Mouse (Mus musculus) neural tube, embryonic 11.5 days (tissue): ENCODE measurements around the gene Kcnj9. TPM values are rescaled to one million over a fixed set of nuclear protein-coding genes. Genes with fewer than 3 reads are reported as not detected.
A peak's percentile ranks its signal among the peaks of the same experiment; 100 is the strongest.

Experiments used
- ATAC-seq: fragments of 200-750 bp; cut with Nextera tagmentation; 2 replicates; pipeline ENCODE4 v1.8.0; 2017; ENCODE audit warnings: moderate number of reproducible peaks, mild to moderate bottlenecking, moderate TSS enrichment, moderate library complexity; ENCODE audit not compliant: insufficient read depth, low FRiP score, low TSS enrichment
- DNase-seq: peaks from one replicate; pipeline ENCODE4 v3.0.0-alpha.2; 2015; ENCODE audit warnings: low spot score
- H3K27ac ChIP-seq: fragments of 300-500 bp; sonication (generic); 2 replicates; pipeline ENCODE4 v1.5.1; 2014; ENCODE audit warnings: low read depth, mild to moderate bottlenecking, low read length
- H3K27me3 ChIP-seq: fragments of 300-500 bp; sonication (generic); 2 replicates; pipeline ENCODE4 v1.6.1; 2014; ENCODE audit warnings: mild to moderate bottlenecking, low read length, mixed read lengths; ENCODE audit not compliant: control insufficient read depth, insufficient read depth
- H3K36me3 ChIP-seq: fragments of 300-500 bp; sonication (generic); 2 replicates; pipeline ENCODE4 v1.6.1; 2014; ENCODE audit warnings: mild to moderate bottlenecking, low read length, moderate library complexity, mixed read lengths; ENCODE audit not compliant: control insufficient read depth, insufficient read depth
- H3K4me1 ChIP-seq: fragments of 300-500 bp; sonication (generic); 2 replicates; pipeline ENCODE4 v1.6.1; 2014; ENCODE audit warnings: low read length, mixed read lengths; ENCODE audit not compliant: control insufficient read depth, insufficient read depth
- H3K4me2 ChIP-seq: fragments of 300-500 bp; sonication (generic); 2 replicates; pipeline ENCODE4 v1.6.1; 2014; ENCODE audit warnings: low read depth, mild to moderate bottlenecking, moderate library complexity
- H3K4me3 ChIP-seq: fragments of 300-500 bp; sonication (generic); 2 replicates; pipeline ENCODE4 v1.5.1; 2014; ENCODE audit warnings: low read depth, low read length
- H3K9ac ChIP-seq: fragments of 300-500 bp; sonication (generic); 2 replicates; pipeline ENCODE4 v1.6.1; 2014; ENCODE audit warnings: mild to moderate bottlenecking, low read length
- H3K9me3 ChIP-seq: fragments of 300-500 bp; sonication (generic); 2 replicates; pipeline ENCODE4 v1.6.1; 2016; ENCODE audit warnings: low read length; ENCODE audit not compliant: control insufficient read depth
- WGBS: fragments of 180-500 bp; shearing (Covaris S2); extraction: QIAGEN DNeasy Blood & Tissue Kit; methylation state at CpG from one replicate; pipeline ENCODE4 v1.1.7; 2014; 5-methylcytosine and 5-hydroxymethylcytosine counted together
- polyA plus RNA-seq: library from polyadenylated mRNA; unstranded; fragments of >200 nt; fragmentation: Nextera tagmentation; extraction: Ambion mirVana; gene quantifications from 2 replicates; pipeline ENCODE4 v1.2.1, GENCODE M21; 2014

Kcnj9 gene
- polyA plus RNA-seq, 1 experiment from 2014 or later = 0.84 TPM

DNA sequence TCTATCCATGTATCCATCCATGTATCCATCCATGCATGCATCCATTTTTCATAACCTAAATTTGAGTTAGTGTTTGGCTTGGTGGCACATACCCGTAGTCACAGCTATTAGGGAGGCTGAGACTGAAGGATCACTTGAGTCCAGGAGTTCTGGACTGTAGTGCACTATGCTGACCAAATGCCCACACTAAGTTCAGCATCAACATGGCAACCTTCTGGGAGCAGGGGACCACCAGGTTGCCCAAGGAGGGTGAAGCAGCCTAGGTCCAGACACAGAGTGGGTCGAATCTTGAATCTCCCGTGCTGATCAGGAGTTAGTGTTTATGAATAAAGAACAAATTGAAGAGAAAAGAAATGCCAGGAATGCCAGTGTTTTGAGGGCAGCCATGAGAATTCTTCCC is 57.9 kb downstream of the Kcnj9 start:
- no peaks in the 10 kb centered on the region for H3K27me3 ChIP-seq
- H3K27ac ChIP-seq = no peak overlapping the region
- H3K4me2 ChIP-seq = no peak overlapping the region
- no peaks in the 10 kb centered on the region for H3K36me3 ChIP-seq
- DNase-seq (no peak), ATAC-seq (peak; percentile 31; the same call in 1 of the 2 replicates)
- WGBS = 86% methylated on average over 3 of the region's 3 CpGs
- no peaks in the 10 kb centered on the region for H3K9me3 ChIP-seq
- no peak overlapping the region for H3K4me3 ChIP-seq
- no peaks in the 10 kb centered on the region; the same call in 1 of the 2 replicates for H3K4me1 ChIP-seq
- no peak overlapping the region for H3K9ac ChIP-seq

Other genes starting within 250 kb of the Kcnj9 start
- gene Copa, start 246.8 kb downstream of the Kcnj9 start, polyA plus RNA-seq = 219 and 225 TPM in 2 replicates
- 122 and 132 TPM in 2 replicates for gene Ncstn, start 246.5 kb downstream of the Kcnj9 start, polyA plus RNA-seq
- gene Pex19, start 202.6 kb downstream of the Kcnj9 start, polyA plus RNA-seq = 182 and 185 TPM in 2 replicates
- 105 and 113 TPM in 2 replicates for gene Dcaf8, start 181.2 kb downstream of the Kcnj9 start, polyA plus RNA-seq
- 249 and 272 TPM in 2 replicates for gene Pea15a, start 122.5 kb downstream of the Kcnj9 start, polyA plus RNA-seq
- gene Casq1, start 109.5 kb downstream of the Kcnj9 start, polyA plus RNA-seq = 2.2 and 2.5 TPM in 2 replicates
- not detected in 2 replicates for gene Atp1a4, start 70.9 kb downstream of the Kcnj9 start, polyA plus RNA-seq
- gene Igsf8, start 67.7 kb downstream of the Kcnj9 start, polyA plus RNA-seq = 121 and 142 TPM in 2 replicates
- 1.3 and 1.6 TPM in 2 replicates for gene Atp1a2, start 31.3 kb downstream of the Kcnj9 start, polyA plus RNA-seq
- 0.85 and 0.93 TPM in 2 replicates for gene Kcnj10, start 11.9 kb upstream of the Kcnj9 start, polyA plus RNA-seq
- gene Pigm, start 47.2 kb upstream of the Kcnj9 start, polyA plus RNA-seq = 14.2 and 15.1 TPM in 2 replicates
- gene Slamf9, start 146.0 kb upstream of the Kcnj9 start, polyA plus RNA-seq = 0.17 TPM in 1 of 2 replicates, not detected in the other
- 45.9 and 59.3 TPM in 2 replicates for gene Igsf9, start 152.5 kb upstream of the Kcnj9 start, polyA plus RNA-seq
- gene Tagln2, start 170.7 kb upstream of the Kcnj9 start, polyA plus RNA-seq = 79.8 and 93.6 TPM in 2 replicates
- 1.7 and 2.5 TPM in 2 replicates for gene Cfap45, start 191.5 kb upstream of the Kcnj9 start, polyA plus RNA-seq
- gene Vsig8, start 226.6 kb upstream of the Kcnj9 start, polyA plus RNA-seq = 0.15 TPM in 1 of 2 replicates, not detected in the other